In genomic region chr8:72272361-72272760, GRCm38 (mm10) we compare ENCODE assay signal across 9 mouse cellular contexts. TPM values are rescaled to one million over a fixed set of nuclear protein-coding genes. Genes with fewer than 3 reads are reported as not detected.
DNase-seq lines count a peak whose midpoint lies in the region; ATAC-seq and TF ChIP-seq lines count a peak whose summit lies in the region.
"Had no signal": no experiment of that assay in that cellular context is flagged by ENCODE, and none has a peak within 500 bp of the region (broad histone marks: within the 10 kb centered on the region; RNA-seq: fewer than 3 reads in every experiment).

No protein-coding gene starts in this region.

- no peaks in the 10 kb centered on the region for H3K9me3 ChIP-seq in liver, embryonic 12.5 days (replicated peaks)

- intact Hi-C loops in gastrocnemius, postnatal 36 days (cut with DNase I), result no loop called here

- 16% methylated on average over 3 of the region's 3 CpGs for WGBS in liver, embryonic 12.5 days (ENCODE audit: insufficient replicate concordance)
- WGBS in bone marrow, adult 2 months, result 6% methylated on average over 3 of the region's 3 CpGs
- 11% methylated on average over 3 of the region's 3 CpGs for WGBS in lung, adult 2 months

- no peak overlapping the region for H3K4me2 ChIP-seq in liver, embryonic 12.5 days

- H3K4me1 ChIP-seq in liver, embryonic 12.5 days, result peaks cover 50% of the 10 kb centered on the region
- H3K4me1 ChIP-seq in bone marrow, adult 2 months (ENCODE audit: control insufficient read depth, insufficient read depth, low read length), result peaks cover 10% of the 10 kb centered on the region
- peaks cover 26% of the 10 kb centered on the region for H3K4me1 ChIP-seq in lung, adult 2 months (ENCODE audit: control insufficient read depth, insufficient read depth, low read length)

- DNase-seq in liver, result peak; percentile 70
- DNase-seq in gastrocnemius, postnatal 36 days, result peak; percentile 54 to 61
- peak; percentile 82 for DNase-seq in kidney, postnatal 10 days
- DNase-seq in lung, adult 2 months, result peak; percentile 72
- peak; percentile 73 for DNase-seq in ovary, postnatal 36 days (ENCODE audit: low spot score)
- DNase-seq in thymus, postnatal 25 days, result peak; percentile 88

- no peaks in the 10 kb centered on the region for H3K36me3 ChIP-seq in liver, embryonic 12.5 days

- ATAC-seq in liver, embryonic 12.5 days, result no peak

- no peak overlapping the region for H3K27ac ChIP-seq in liver, embryonic 12.5 days
- peak overlapping the region; percentile 86 for H3K27ac ChIP-seq in bone marrow, adult 2 months (ENCODE audit: control insufficient read depth, insufficient read depth, low read depth, low read length, poor library complexity)

- H3K27me3 ChIP-seq in liver, embryonic 12.5 days (replicated peaks), result no peaks in the 10 kb centered on the region; the same call in 1 of the 2 replicates

- peak; percentile 91 for TF ChIP-seq CTCF in bone marrow, adult 2 months (IDR thresholded peaks at IDR 0.05; ENCODE audit: control insufficient read depth, insufficient read depth, low read length)
- peak; percentile 79 for TF ChIP-seq CTCF in lung, adult 2 months (IDR thresholded peaks at IDR 0.05; ENCODE audit: insufficient read depth, low read length)

- no peak overlapping the region for H3K4me3 ChIP-seq in liver, embryonic 12.5 days
- H3K4me3 ChIP-seq in bone marrow, adult 2 months (replicated peaks; ENCODE audit: control insufficient read depth, low read depth, low read length), result no peak overlapping the region
- no peak overlapping the region for H3K4me3 ChIP-seq in lung, adult 2 months (replicated peaks; ENCODE audit: extremely low read depth, low read depth, low read length)

- no peak for TF ChIP-seq POLR2A in bone marrow, adult 2 months (IDR thresholded peaks at IDR 0.05; ENCODE audit: borderline replicate concordance, control insufficient read depth, low read depth, low read length)
- no peak for TF ChIP-seq POLR2A in lung, adult 2 months (IDR thresholded peaks at IDR 0.05; ENCODE audit: borderline replicate concordance, extremely low read depth, low read depth, low read length)

- no peak overlapping the region for H3K9ac ChIP-seq in liver, embryonic 12.5 days

RNA-seq across cellular contexts. Expression of gene Ap1m1, which starts 32.5 kb away (rescaled TPM):
- 80.9 and 85.0 TPM in 2 replicates for polyA plus RNA-seq in liver, embryonic 12.5 days (2016; fragmentation: Nextera tagmentation; extraction: Ambion mirVana)
- polyA plus RNA-seq in bone marrow, adult 2 months (2011; ENCODE audit: insufficient read depth, insufficient read length, low replicate concordance, missing spikeins), result 27.1 and 51.8 TPM in 2 replicates
- 10 to 100 TPM; 21.4 to 22.4 TPM for total RNA-seq in gastrocnemius, postnatal 36 days (2021)
- 67.5 and 78.6 TPM in 2 replicates for polyA plus RNA-seq in lung, adult 2 months (2012; rRNA removed)

RNA-seq across cellular contexts. Expression of gene Gm10282, which starts 32.7 kb away (rescaled TPM):
- polyA plus RNA-seq in liver, embryonic 12.5 days (2016; fragmentation: Nextera tagmentation; extraction: Ambion mirVana), result 10.1 and 10.3 TPM in 2 replicates
- polyA plus RNA-seq in bone marrow, adult 2 months (2011; ENCODE audit: insufficient read depth, insufficient read length, low replicate concordance, missing spikeins), result 514 and 1,002 TPM in 2 replicates
- 1 to 10 TPM; 2.0 to 3.0 TPM for total RNA-seq in gastrocnemius, postnatal 36 days (2021)
- polyA plus RNA-seq in lung, adult 2 months (2012; rRNA removed), result 0.53 and 1.8 TPM in 2 replicates

RNA-seq across cellular contexts. Expression of gene Klf2, which starts 46.5 kb away (rescaled TPM):
- 5.7 and 6.0 TPM in 2 replicates for polyA plus RNA-seq in liver, embryonic 12.5 days (2016; fragmentation: Nextera tagmentation; extraction: Ambion mirVana)
- 123 and 179 TPM in 2 replicates for polyA plus RNA-seq in bone marrow, adult 2 months (2011; ENCODE audit: insufficient read depth, insufficient read length, low replicate concordance, missing spikeins)
- 10 to 100 TPM in 1 of 2 experiments, 1 to 10 TPM in 1; 9.3 to 26.4 TPM for total RNA-seq in gastrocnemius, postnatal 36 days (2021)
- 144 and 340 TPM in 2 replicates for polyA plus RNA-seq in lung, adult 2 months (2012; rRNA removed)

RNA-seq across cellular contexts. Expression of gene Fam32a, which starts 52.8 kb away (rescaled TPM):
- polyA plus RNA-seq in liver, embryonic 12.5 days (2016; fragmentation: Nextera tagmentation; extraction: Ambion mirVana), result 42.7 and 43.0 TPM in 2 replicates
- 34.8 and 47.9 TPM in 2 replicates for polyA plus RNA-seq in bone marrow, adult 2 months (2011; ENCODE audit: insufficient read depth, insufficient read length, low replicate concordance, missing spikeins)
- total RNA-seq in gastrocnemius, postnatal 36 days (2021), result 1 to 10 TPM; 8.3 to 8.6 TPM
- 35.9 and 50.0 TPM in 2 replicates for polyA plus RNA-seq in lung, adult 2 months (2012; rRNA removed)

RNA-seq across cellular contexts. Expression of gene Gm11034, which starts 58.9 kb away (rescaled TPM):
- polyA plus RNA-seq in liver, embryonic 12.5 days (2016; fragmentation: Nextera tagmentation; extraction: Ambion mirVana), result not detected in 2 replicates
- polyA plus RNA-seq in bone marrow, adult 2 months (2011; ENCODE audit: insufficient read depth, insufficient read length, low replicate concordance, missing spikeins), result not detected in 2 replicates
- not detected for total RNA-seq in gastrocnemius, postnatal 36 days (2021)
- not detected in 2 replicates for polyA plus RNA-seq in lung, adult 2 months (2012; rRNA removed)
- total RNA-seq: gastrocnemius, postnatal 4 days had no signal

Comparison
In these comparisons a context has a peak if more than half of its experiments do, and no peak if none do; other contexts are left out.
1. RNA of gene Gm10282, which starts 32.7 kb away (polyA plus RNA-seq): 514 to 1,002 TPM in bone marrow, adult 2 months; 10.1 to 10.3 TPM in liver, embryonic 12.5 days and 0.53 to 1.8 TPM in lung, adult 2 months; every median in the first group is over 10 times any median in the second.
2. RNA of gene Klf2, which starts 46.5 kb away (polyA plus RNA-seq): 123 to 179 TPM in bone marrow, adult 2 months and 144 to 340 TPM in lung, adult 2 months; 5.7 to 6.0 TPM in liver, embryonic 12.5 days; every median in the first group is over 10 times any median in the second.
3. Peak in every context shown above with its lines, with median percentiles within 50 percentile points of each other: DNase-seq.